Mouse (Mus musculus): ENCODE measurements around the gene Cpne1.

DNA sequence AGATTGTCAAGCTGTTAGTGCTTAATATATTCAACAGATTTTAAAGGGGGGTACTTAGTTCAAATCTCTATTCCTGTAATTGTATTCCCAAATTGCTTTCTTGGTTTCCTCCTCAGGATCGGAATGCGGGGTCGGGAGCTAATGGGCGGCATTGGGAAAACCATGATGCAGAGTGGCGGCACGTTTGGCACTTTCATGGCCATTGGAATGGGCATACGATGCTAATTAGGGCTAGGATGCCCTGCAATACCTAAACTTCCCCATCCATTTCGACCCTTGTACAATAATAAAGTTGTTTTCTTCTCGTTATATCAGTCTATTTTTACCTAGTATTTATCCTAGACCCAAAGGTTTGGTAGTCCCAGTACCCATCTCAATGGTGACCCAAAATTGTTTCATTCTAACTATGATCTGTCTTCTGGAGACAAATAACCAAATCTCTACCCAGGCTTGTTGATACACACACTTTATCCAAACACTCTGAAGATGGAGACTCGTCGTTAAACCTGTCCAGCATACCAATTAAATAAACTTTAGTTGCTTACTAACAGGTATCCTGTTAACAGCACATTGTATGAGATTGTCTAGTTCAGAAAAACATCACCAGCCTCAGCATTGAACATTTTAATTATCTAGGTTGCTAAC is 33.8 kb upstream of the Cpne1 start:
- TF ChIP-seq POLR2A (IDR thresholded peaks at IDR 0.05; ENCODE audit: borderline replicate concordance, extremely low read depth, low read depth, low read length) (no peak), CTCF (IDR thresholded peaks at IDR 0.05; ENCODE audit: insufficient read depth, low read length) (no peak)

Measured in lung, adult 2 months (tissue).